Mouse (Mus musculus) heart, embryonic 15.5 days (tissue): ENCODE results near the gene Tfip11. TPM values are rescaled to one million over a fixed set of nuclear protein-coding genes. Genes with fewer than 3 reads are reported as not detected.

Source experiments
- ATAC-seq: fragments of 200-750 bp; cut with Nextera tagmentation; replicated peaks from 2 replicates; pipeline ENCODE4 v1.8.0; 2017; ENCODE audit warnings: low read depth, moderate TSS enrichment; ENCODE audit not compliant: insufficient number of reproducible peaks, insufficient read depth, low FRiP score
- H3K27ac ChIP-seq: fragments of 300-500 bp; sonication (generic); 2 replicates; pipeline ENCODE4 v1.5.1; 2015; ENCODE audit warnings: mild to moderate bottlenecking, inconsistent platforms
- H3K27me3 ChIP-seq: fragments of 300-500 bp; sonication (generic); 2 replicates; pipeline ENCODE4 v1.6.1; 2015; ENCODE audit warnings: inconsistent platforms
- H3K36me3 ChIP-seq: fragments of 300-500 bp; sonication (generic); 2 replicates; pipeline ENCODE4 v1.6.1; 2015; ENCODE audit warnings: mild to moderate bottlenecking, inconsistent platforms
- H3K4me1 ChIP-seq: fragments of 300-500 bp; sonication (generic); replicated peaks from 2 replicates; pipeline ENCODE4 v1.6.1; 2015; ENCODE audit warnings: inconsistent platforms
- H3K4me2 ChIP-seq: fragments of 300-500 bp; sonication (generic); 2 replicates; pipeline ENCODE4 v1.6.1; 2015; ENCODE audit warnings: inconsistent platforms, mild to moderate bottlenecking, moderate library complexity
- H3K4me3 ChIP-seq: fragments of 300-500 bp; sonication (generic); 2 replicates; pipeline ENCODE4 v1.5.1; 2015; ENCODE audit warnings: mild to moderate bottlenecking, inconsistent platforms
- H3K9ac ChIP-seq: fragments of 300-500 bp; sonication (generic); 2 replicates; pipeline ENCODE4 v1.6.1; 2015; ENCODE audit warnings: mild to moderate bottlenecking, inconsistent platforms
- H3K9me3 ChIP-seq: fragments of 300-500 bp; sonication (generic); replicated peaks from 2 replicates; pipeline ENCODE4 v1.6.1; 2016; ENCODE audit warnings: inconsistent platforms
- WGBS: fragments of 180-500 bp; shearing (Covaris S2); methylation state at CpG from one replicate; pipeline ENCODE4 v1.1.7; 2015; ENCODE audit warnings: mixed read lengths; 5-methylcytosine and 5-hydroxymethylcytosine counted together
- polyA plus RNA-seq: library from polyadenylated mRNA; unstranded; fragments of >200 nt; fragmentation: Nextera tagmentation; extraction: Ambion mirVana; gene quantifications from 2 replicates; pipeline ENCODE4 v1.2.1, GENCODE M21; 2015

The Tfip11 gene
- polyA plus RNA-seq, 1 experiment from 2014 or later, result 15.2 TPM

DNA sequence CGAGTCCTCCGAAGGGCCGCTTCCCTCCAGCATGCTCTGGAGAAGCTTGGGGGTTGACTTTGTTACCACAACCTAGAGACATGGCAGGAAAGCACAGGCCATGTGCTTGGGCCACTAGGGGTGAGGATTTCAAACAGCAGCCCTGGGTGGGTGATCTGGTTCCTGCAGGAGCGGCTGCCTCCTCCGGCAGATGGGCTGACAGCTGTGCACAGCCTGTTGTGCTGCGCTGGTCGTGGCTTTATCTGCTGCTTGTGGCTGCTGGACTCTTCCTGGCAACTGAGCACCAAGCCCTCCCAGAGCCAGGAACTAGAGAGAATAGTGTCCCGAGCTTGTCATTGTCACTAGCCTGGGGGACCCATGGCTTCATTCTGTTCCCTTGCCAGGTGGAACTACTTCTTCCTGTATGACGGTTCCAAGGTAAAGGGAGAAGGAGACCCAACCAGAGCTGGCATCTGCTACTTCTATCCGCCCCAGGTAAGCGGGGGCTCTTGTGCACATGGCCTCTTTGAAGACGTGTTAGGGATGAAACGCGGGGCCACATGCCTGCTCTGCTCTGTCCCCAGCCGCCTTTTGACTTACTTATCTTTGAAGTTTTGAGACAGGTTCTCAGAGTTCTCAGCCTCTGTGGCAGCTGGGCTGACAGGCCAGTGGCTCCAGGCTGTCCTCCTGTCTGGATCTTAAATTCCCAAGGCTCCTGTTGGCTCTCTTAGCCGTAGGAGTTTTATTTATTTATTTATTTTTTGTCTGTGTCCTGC is 20.2 kb downstream of the Tfip11 start:
- Histone ChIP-seq H3K4me1 (peaks cover 18% of the 10 kb centered on the region), H3K9me3 (no peaks in the 10 kb centered on the region), H3K9ac (no peak overlapping the region), H3K27ac (no peak overlapping the region), H3K4me2 (no peak overlapping the region), H3K36me3 (peaks cover 9% of the 10 kb centered on the region; the same call in 1 of the 2 replicates), H3K27me3 (no peaks in the 10 kb centered on the region), H3K4me3 (no peak overlapping the region)
- no peak for ATAC-seq
- WGBS, result 78% methylated on average over 16 of the region's 16 CpGs

DNA sequence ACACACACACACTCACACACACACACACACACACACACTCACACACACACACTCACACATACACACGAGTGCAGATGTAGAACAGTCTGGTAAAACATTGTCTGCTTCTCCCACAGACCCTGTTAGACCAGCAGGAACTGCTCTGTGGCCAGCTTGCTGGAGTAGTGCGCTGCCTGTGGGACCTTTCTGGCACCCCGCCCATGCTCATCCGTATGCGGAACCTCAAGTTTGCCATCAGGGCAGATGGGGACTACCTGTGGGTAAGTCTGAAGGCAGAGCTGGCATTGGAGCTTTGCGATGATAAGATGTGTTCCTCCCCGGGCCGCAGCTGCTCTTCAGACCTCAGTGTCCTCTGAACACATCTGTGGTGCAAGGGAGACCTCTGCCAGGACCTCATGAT is 23.0 kb downstream of the Tfip11 start:
- Histone ChIP-seq H3K9ac (no peak overlapping the region), H3K4me2 (no peak overlapping the region), H3K4me3 (no peak overlapping the region), H3K36me3 (peaks cover 14% of the 10 kb centered on the region; the same call in 1 of the 2 replicates), H3K27ac (no peak overlapping the region), H3K4me1 (no peaks in the 10 kb centered on the region), H3K9me3 (no peaks in the 10 kb centered on the region), H3K27me3 (no peaks in the 10 kb centered on the region)
- no peak for ATAC-seq
- WGBS, result 87% methylated on average over 8 of the region's 8 CpGs

DNA sequence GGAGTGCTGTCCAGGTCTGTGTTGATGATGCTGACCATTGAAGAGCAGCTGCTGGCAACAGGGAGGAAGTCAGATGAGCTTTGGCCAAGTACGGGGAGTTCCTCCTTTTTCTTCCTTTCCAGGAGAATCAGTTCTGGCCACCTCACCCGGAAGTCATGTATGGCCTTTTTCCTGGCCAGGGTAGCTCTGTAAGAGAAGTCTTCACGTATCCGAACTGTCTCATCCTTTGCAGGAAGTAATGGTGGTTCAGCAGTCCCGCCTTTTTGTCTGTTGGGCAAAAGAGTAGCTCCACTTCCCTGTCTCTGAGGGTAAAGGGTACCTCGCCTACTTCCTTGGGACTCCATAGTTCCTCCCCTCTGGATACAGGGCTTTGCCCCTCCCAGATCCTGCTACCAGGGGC is 29.3 kb downstream of the Tfip11 start:
- no peak overlapping the region for H3K4me3 ChIP-seq
- no peak overlapping the region for H3K4me2 ChIP-seq
- no peaks in the 10 kb centered on the region for H3K27me3 ChIP-seq
- no peak overlapping the region for H3K27ac ChIP-seq
- H3K4me1 ChIP-seq, result no peaks in the 10 kb centered on the region; the same call in 1 of the 2 replicates
- H3K9me3 ChIP-seq, result no peaks in the 10 kb centered on the region
- ATAC-seq, result no peak
- 79% methylated on average over 6 of the region's 6 CpGs for WGBS
- no peak overlapping the region for H3K9ac ChIP-seq
- peaks cover 9% of the 10 kb centered on the region; the same call in 1 of the 2 replicates for H3K36me3 ChIP-seq

DNA sequence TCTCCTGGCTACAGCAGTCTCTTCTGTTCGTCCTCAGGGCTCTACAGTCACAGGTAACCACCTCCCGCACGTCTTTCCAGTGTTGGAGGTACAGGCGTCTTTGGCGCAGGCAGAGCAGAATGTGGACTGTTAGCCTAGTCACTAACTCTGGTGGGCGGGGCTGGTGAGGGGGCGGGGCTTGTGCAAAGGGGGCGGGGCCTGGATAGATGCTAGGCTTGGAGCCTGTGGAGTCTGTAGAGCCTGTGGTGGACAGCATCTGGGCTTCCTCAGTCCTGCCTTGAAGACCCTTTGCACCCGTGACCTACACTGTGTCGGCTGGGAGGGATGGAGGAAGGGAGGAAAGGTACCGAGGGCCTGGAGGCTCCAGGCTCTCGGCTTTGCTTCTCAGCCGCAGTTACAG is 29.8 kb downstream of the Tfip11 start, which contains the start of gene Gm6583:
Gene Gm6583 (minus strand): TSS at position 124 of the 400 bp plus-strand sequence.
- Histone ChIP-seq H3K4me3 (no peak within 1 kb of the TSS), H3K4me2 (no peak within 1 kb of the TSS), H3K36me3 (peaks cover 9% of the 10 kb centered on the region; the same call in 1 of the 2 replicates), H3K4me1 (no peaks in the 10 kb centered on the region; the same call in 1 of the 2 replicates), H3K9me3 (no peaks in the 10 kb centered on the region), H3K27ac (no peak within 1 kb of the TSS), H3K27me3 (no peaks in the 10 kb centered on the region), H3K9ac (no peak within 1 kb of the TSS)
- 64% methylated on average over 13 of the region's 13 CpGs for WGBS
- ATAC-seq, result no peak

DNA sequence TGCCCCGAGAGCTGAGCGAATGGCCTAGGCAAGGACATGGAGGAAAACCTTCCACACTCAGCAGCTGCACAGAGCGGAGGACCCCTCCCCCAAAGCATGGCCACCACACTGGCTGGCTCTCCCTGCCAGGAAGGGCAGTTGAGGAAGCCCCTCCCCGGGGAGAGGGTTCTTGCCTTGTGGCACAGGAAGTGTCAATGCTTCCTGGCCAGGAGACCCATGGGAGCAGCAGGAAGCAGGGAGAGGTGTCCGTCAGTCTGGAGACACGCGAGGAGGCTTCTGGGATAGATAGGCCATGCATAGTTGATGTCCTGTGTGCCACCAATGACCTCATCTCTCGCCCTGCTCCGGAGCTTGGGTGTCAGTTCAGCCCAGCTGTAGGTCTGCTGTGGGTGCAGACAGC is 30.2 kb downstream of the Tfip11 start:
- H3K36me3 ChIP-seq, result peaks cover 9% of the 10 kb centered on the region; the same call in 1 of the 2 replicates
- 80% methylated on average over 9 of the region's 9 CpGs for WGBS
- ATAC-seq, result no peak

DNA sequence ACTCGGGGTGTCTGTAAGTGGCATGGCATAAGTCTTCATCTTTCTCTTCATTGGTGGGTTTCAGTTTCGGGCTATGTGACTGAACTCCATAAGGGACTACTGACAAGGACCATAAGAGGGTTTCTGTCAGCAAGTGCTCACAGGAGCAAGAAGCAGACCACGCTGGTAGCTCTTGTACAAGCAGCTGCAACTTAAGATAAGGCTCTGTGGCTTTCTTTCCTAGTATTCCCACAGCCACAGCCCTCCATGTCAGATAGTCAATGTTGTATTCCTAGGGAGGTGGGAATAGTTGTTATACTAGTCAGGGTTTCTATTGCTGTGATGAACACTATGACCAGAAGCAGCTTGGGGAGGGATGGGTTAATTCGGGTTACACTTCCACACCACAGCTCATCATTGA is 33.4 kb downstream of the Tfip11 start:
- Histone ChIP-seq H3K27me3 (no peaks in the 10 kb centered on the region), H3K9me3 (no peaks in the 10 kb centered on the region), H3K36me3 (peaks cover 24% of the 10 kb centered on the region), H3K4me3 (no peak overlapping the region), H3K9ac (no peak overlapping the region), H3K27ac (no peak overlapping the region), H3K4me1 (no peaks in the 10 kb centered on the region; the same call in 1 of the 2 replicates), H3K4me2 (no peak overlapping the region)
- no peak for ATAC-seq
- WGBS, result 49% methylated on average over 4 of the region's 4 CpGs

More for the DNA sequence above, 30.2 kb downstream of the Tfip11 start:
- H3K4me2 ChIP-seq, result no peak overlapping the region
- H3K9ac ChIP-seq, result no peak overlapping the region
- no peaks in the 10 kb centered on the region for H3K9me3 ChIP-seq
- no peaks in the 10 kb centered on the region for H3K27me3 ChIP-seq
- no peaks in the 10 kb centered on the region; the same call in 1 of the 2 replicates for H3K4me1 ChIP-seq
- no peak overlapping the region for H3K4me3 ChIP-seq
- no peak overlapping the region for H3K27ac ChIP-seq

DNA sequence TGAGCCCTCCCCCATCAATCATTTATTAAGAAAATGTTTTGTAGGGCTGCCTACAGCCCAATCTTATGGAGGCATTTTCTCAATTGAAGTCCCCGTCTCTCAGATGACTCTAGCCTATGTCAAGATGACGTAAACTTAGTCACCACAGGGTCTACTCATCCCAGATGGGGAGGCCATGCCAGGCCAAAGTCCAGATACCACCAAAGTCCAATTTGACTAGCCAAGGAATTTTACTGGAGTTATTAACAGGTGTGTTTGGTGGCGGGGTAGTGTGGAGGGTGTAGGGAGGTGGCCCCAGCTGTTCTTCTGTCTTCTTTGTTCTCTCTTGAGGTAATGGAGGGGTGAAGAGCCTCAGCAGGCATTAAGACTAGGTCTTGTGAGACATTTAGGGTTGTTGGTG is 33.9 kb downstream of the Tfip11 start:
- Histone ChIP-seq H3K4me1 (no peaks in the 10 kb centered on the region; the same call in 1 of the 2 replicates), H3K27ac (no peak overlapping the region), H3K4me3 (no peak overlapping the region), H3K9ac (no peak overlapping the region), H3K36me3 (peaks cover 20% of the 10 kb centered on the region), H3K4me2 (no peak overlapping the region), H3K9me3 (no peaks in the 10 kb centered on the region), H3K27me3 (no peaks in the 10 kb centered on the region)
- no peak for ATAC-seq
- WGBS, result 85% methylated on average over 3 of the region's 3 CpGs

DNA sequence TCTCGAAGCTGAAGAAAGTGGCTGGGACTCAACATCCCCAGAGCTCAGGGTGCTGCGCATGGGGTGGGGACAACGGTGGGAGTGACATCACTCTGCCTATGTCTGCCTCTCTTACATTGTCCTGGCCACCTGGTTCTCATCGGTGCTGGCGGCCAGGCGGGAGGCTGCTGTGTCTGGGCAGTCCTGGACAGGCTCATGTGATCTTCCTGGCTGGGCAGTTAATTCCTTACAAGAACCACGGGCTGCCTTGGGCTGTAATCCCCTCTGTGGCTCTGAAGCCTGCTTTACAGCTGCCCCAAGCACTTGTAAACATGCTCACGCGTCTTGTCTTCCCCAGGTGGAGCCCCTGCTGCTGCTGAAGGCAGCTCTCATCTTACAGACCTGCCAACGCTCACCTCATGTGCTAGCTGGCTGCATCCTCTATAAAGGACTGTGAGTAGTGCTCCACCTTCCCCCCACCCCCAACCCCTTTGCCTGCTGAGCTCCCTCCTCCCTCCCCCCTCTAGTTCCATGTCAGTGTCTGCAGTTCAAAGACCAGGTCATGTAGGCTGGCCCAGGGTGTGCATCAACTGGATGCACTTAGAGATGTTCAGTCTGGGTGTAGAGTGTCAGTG is 38.1 kb downstream of the Tfip11 start:
- Histone ChIP-seq H3K36me3 (peaks cover 26% of the 10 kb centered on the region), H3K27ac (no peak overlapping the region), H3K9ac (no peak overlapping the region), H3K4me3 (no peak overlapping the region), H3K27me3 (no peaks in the 10 kb centered on the region), H3K9me3 (no peaks in the 10 kb centered on the region), H3K4me2 (no peak overlapping the region), H3K4me1 (no peaks in the 10 kb centered on the region)
- WGBS, result 74% methylated on average over 10 of the region's 10 CpGs
- no peak for ATAC-seq

DNA sequence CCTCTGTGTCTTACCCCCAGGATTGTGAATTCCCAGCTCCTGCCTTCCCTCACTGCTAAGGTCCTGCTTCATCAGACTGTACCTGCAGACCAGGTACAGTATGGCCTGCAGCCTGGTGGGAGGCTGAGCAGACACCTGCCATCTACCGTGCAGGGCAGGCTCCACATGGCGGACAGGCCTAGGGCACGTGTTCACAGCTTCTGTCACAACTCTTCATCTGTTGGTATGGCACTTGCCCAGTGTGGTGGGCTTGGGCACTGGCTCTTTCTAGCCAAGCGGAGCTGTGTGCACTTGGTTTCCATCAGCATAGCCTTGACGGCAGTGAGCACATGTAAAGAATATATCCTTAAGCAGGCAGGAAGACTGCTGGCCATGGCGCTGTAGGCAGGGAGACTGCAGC is 40.7 kb downstream of the Tfip11 start:
- Histone ChIP-seq H3K36me3 (peaks cover 41% of the 10 kb centered on the region), H3K4me2 (no peak overlapping the region), H3K27me3 (no peaks in the 10 kb centered on the region), H3K4me1 (no peaks in the 10 kb centered on the region), H3K27ac (no peak overlapping the region), H3K9me3 (no peaks in the 10 kb centered on the region), H3K4me3 (no peak overlapping the region), H3K9ac (no peak overlapping the region)
- no peak for ATAC-seq
- WGBS, result 90% methylated on average over 6 of the region's 6 CpGs

DNA sequence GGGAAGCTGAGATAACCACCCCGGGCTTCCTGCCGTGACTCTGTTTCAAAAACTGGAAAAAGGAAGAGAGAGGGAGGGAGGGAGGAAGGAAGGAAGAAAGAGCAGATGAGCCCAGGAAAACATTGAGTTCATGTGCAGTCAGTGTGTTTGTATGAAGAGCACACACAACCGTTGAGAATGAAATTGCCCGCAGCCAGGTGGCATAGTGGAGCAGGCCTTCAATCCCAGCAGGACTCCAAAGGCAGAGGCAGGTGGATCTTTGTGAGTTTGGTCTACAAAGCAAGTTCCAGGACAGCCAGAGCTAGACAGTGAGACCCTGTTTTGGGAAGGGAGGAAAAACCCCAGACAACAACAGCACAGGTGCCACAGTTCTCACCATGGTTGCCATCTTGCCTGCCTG is 41.2 kb downstream of the Tfip11 start:
- Histone ChIP-seq H3K27me3 (no peaks in the 10 kb centered on the region), H3K4me3 (no peak overlapping the region), H3K4me1 (no peaks in the 10 kb centered on the region), H3K9ac (no peak overlapping the region), H3K9me3 (no peaks in the 10 kb centered on the region), H3K27ac (no peak overlapping the region), H3K36me3 (peaks cover 42% of the 10 kb centered on the region), H3K4me2 (no peak overlapping the region)
- WGBS, result 83% methylated on average over 4 of the region's 4 CpGs
- no peak for ATAC-seq

DNA sequence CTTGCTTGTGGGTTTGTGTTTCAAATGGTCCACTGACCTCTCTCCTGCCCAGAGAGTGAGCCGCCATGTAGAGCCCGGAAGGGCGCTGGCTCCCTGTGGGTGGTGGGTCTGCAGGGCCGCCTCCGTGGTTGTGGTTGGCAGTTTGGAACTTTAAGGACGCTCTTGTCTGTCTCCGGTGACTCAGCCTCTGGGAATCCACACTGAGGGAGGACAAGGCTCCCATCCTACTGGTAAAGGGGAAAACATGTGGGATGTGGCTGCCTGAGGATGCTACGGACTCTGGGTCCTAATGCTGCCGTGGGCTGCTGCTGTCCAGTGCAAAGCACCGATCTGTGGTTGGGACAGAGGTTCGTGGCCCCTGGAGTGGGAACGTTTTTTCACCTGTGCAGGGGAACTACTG is 41.8 kb downstream of the Tfip11 start:
- ATAC-seq, result no peak
- WGBS, result 77% methylated on average over 12 of the region's 12 CpGs
- H3K27ac ChIP-seq, result no peak overlapping the region
- no peaks in the 10 kb centered on the region for H3K4me1 ChIP-seq
- no peak overlapping the region for H3K9ac ChIP-seq
- H3K4me3 ChIP-seq, result no peak overlapping the region
- peaks cover 43% of the 10 kb centered on the region for H3K36me3 ChIP-seq
- no peak overlapping the region for H3K4me2 ChIP-seq
- H3K27me3 ChIP-seq, result no peaks in the 10 kb centered on the region
- H3K9me3 ChIP-seq, result no peaks in the 10 kb centered on the region
